ENCODE assay signal across 26 mouse cellular contexts in genomic region chr9:39707017-39707416, GRCm38 (mm10). TPM values are rescaled to one million over a fixed set of nuclear protein-coding genes. Genes with fewer than 3 reads are reported as not detected.
"Had no signal": no experiment of that assay in that cellular context is flagged by ENCODE, and none has a peak within 500 bp of the region (broad histone marks: within the 10 kb centered on the region; RNA-seq: fewer than 3 reads in every experiment).

Gene Olfr149, minus strand, starts transcription at chr9:39707117.

- H3K9me3 ChIP-seq: liver, embryonic 15.5 days; lung, embryonic 15.5 days; midbrain, embryonic 10.5 days; midbrain, embryonic 12.5 days; neural tube, embryonic 12.5 days; stomach, embryonic 15.5 days had no signal

- DNase-seq: liver, postnatal 0 days; lung, adult 2 months; lung, postnatal 14 days; lung, postnatal 4 days; midbrain, embryonic 14.5 days; right cerebral cortex, postnatal 14 days; thymus, adult 2 months; thymus, postnatal 25 days; thymus, postnatal 4 days had no signal

- ATAC-seq: liver, postnatal 0 days; lung, postnatal 0 days; midbrain, embryonic 16.5 days had no signal

- H3K4me2 ChIP-seq: liver, embryonic 15.5 days; lung, embryonic 15.5 days; midbrain, embryonic 12.5 days; neural tube, embryonic 12.5 days; stomach, embryonic 15.5 days had no signal

- H3K4me3 ChIP-seq: liver, embryonic 15.5 days; lung, embryonic 15.5 days; midbrain, embryonic 10.5 days; midbrain, embryonic 12.5 days; myocyte; neural tube, embryonic 12.5 days; stomach, embryonic 15.5 days had no signal

- H3K36me3 ChIP-seq: liver, embryonic 15.5 days; lung, embryonic 15.5 days; midbrain, embryonic 10.5 days; midbrain, embryonic 12.5 days; neural tube, embryonic 12.5 days; stomach, embryonic 15.5 days had no signal

- H3K9ac ChIP-seq: liver, embryonic 15.5 days; liver, postnatal 0 days; lung, embryonic 15.5 days; midbrain, embryonic 12.5 days; neural tube, embryonic 12.5 days; stomach, embryonic 15.5 days had no signal

- H3K27ac ChIP-seq: liver, embryonic 15.5 days; lung, embryonic 15.5 days; midbrain, embryonic 10.5 days; midbrain, embryonic 12.5 days; neural tube, embryonic 12.5 days; stomach, embryonic 15.5 days; stomach, postnatal 0 days had no signal

- H3K27me3 ChIP-seq: liver, embryonic 15.5 days; lung, embryonic 15.5 days; midbrain, embryonic 12.5 days; neural tube, embryonic 12.5 days; stomach, embryonic 15.5 days had no signal

- H3K4me1 ChIP-seq: liver, embryonic 15.5 days; midbrain, embryonic 10.5 days; midbrain, embryonic 12.5 days; neural tube, embryonic 12.5 days; stomach, embryonic 15.5 days had no signal

RNA-seq across cellular contexts. Expression of gene Olfr149, which starts in this region (rescaled TPM):
- total RNA-seq: megakaryocyte, adult 5-6 weeks; megakaryocyte-erythroid progenitor cell, adult 5-6 weeks; neutrophil, adult 5-6 weeks had no signal
- polyA plus RNA-seq: liver, embryonic 15.5 days; liver, postnatal 0 days; lung, adult 2 months; lung, embryonic 15.5 days; lung, postnatal 0 days; midbrain, embryonic 10.5 days; midbrain, embryonic 16.5 days; neural tube, embryonic 12.5 days; neural tube, embryonic 14.5 days; spleen, adult 2 months; stomach, embryonic 15.5 days; stomach, postnatal 0 days; testis, adult 2 months; thymus, adult 2 months; urinary bladder, adult 2 months had no signal
